Mouse (Mus musculus) hindbrain, embryonic 13.5 days (tissue): ENCODE measurements around the gene Gucy1b1. TPM values are rescaled to one million over a fixed set of nuclear protein-coding genes. Genes with fewer than 3 reads are reported as not detected.

Experiments
- ATAC-seq: fragments of 200-750 bp; cut with Nextera tagmentation; 2 replicates; pipeline ENCODE4 v1.8.0; 2017; ENCODE audit warnings: moderate TSS enrichment; ENCODE audit not compliant: low FRiP score
- H3K27ac ChIP-seq: fragments of 300-500 bp; sonication (generic); 2 replicates; pipeline ENCODE4 v1.5.1; 2015; ENCODE audit warnings: inconsistent platforms, mild to moderate bottlenecking, moderate library complexity
- H3K27me3 ChIP-seq: fragments of 300-500 bp; sonication (generic); 2 replicates; pipeline ENCODE4 v1.6.1; 2015; ENCODE audit warnings: mild to moderate bottlenecking, inconsistent platforms
- H3K36me3 ChIP-seq: fragments of 300-500 bp; sonication (generic); 2 replicates; pipeline ENCODE4 v1.6.1; 2015; ENCODE audit warnings: mild to moderate bottlenecking, inconsistent platforms
- H3K4me1 ChIP-seq: fragments of 300-500 bp; sonication (generic); replicated peaks from 2 replicates; pipeline ENCODE4 v1.6.1; 2015; ENCODE audit warnings: inconsistent platforms
- H3K4me2 ChIP-seq: fragments of 300-500 bp; sonication (generic); 2 replicates; pipeline ENCODE4 v1.6.1; 2015; ENCODE audit warnings: inconsistent platforms, mild to moderate bottlenecking, moderate library complexity
- H3K4me3 ChIP-seq: fragments of 300-500 bp; sonication (generic); 2 replicates; pipeline ENCODE4 v1.5.1; 2015; ENCODE audit warnings: mild to moderate bottlenecking, inconsistent platforms
- H3K9ac ChIP-seq: fragments of 300-500 bp; sonication (generic); 2 replicates; pipeline ENCODE4 v1.6.1; 2015; ENCODE audit warnings: mild to moderate bottlenecking, inconsistent platforms
- H3K9me3 ChIP-seq: fragments of 300-500 bp; sonication (generic); 2 replicates; pipeline ENCODE4 v1.6.1; 2016; ENCODE audit warnings: inconsistent platforms
- WGBS: fragments of 180-500 bp; shearing (Covaris S2); methylation state at CpG from one replicate; pipeline ENCODE4 v1.1.7; 2015; 5-methylcytosine and 5-hydroxymethylcytosine counted together
- polyA plus RNA-seq: library from polyadenylated mRNA; unstranded; fragments of >200 nt; fragmentation: Nextera tagmentation; extraction: Ambion mirVana; gene quantifications from 2 replicates; pipeline ENCODE4 v1.2.1, GENCODE M21; 2015

Gene Gucy1b1
- polyA plus RNA-seq, 1 experiment from 2014 or later = 34.8 TPM

DNA sequence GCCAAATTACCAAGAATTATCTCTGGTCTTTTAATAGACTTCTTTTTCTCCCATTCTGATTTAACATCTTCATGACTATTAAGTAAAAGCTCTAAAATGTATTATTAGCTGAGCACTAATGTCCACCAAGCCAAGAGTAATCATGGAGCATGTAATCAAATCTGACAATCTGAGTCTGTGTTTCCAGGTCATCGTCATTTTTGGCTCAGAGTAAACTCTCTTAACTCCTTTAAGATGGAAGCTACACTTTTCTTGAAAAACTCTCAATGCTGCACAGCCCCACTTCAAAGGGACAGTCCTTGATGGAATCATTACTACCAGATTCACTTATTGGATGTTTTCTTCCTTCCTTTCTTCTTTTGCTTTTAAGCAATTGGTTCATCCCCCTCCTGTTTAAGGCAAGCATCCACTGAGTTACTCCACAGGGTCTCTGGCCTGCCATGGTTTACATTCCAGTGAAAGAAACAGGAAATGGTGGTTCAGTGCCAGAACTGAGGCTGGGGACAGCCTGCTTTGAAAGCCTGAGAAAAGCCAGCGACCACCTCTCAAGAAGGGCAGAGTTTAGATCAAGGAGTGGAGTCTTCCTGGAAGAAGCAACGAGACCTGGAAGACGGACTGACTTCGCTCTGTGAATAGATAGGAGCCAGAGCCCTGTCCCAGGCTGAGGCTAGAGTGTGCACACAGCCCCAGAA, 20.1 kb downstream of the Gucy1b1 start:
- no peaks in the 10 kb centered on the region for H3K27me3 ChIP-seq
- H3K9me3 ChIP-seq = no peaks in the 10 kb centered on the region
- 70% methylated on average over 5 of the region's 5 CpGs for WGBS
- no peaks in the 10 kb centered on the region for H3K36me3 ChIP-seq
- H3K4me3 ChIP-seq = no peak overlapping the region
- H3K4me1 ChIP-seq = 0 out of 2 replicates have a peak, but pooled peaks cover 7% of the 10 kb centered on the region
- H3K9ac ChIP-seq = no peak overlapping the region
- no peak overlapping the region for H3K4me2 ChIP-seq
- no peak for ATAC-seq
- H3K27ac ChIP-seq = no peak overlapping the region

GRCm38 (mm10) chr3:82052029-82052428, 22.5 kb downstream of the Gucy1b1 start:
- 0 out of 2 replicates have a peak, but pooled peaks cover 7% of the 10 kb centered on the region for H3K4me1 ChIP-seq
- H3K4me3 ChIP-seq = no peak overlapping the region
- no peak overlapping the region for H3K9ac ChIP-seq
- H3K9me3 ChIP-seq = no peaks in the 10 kb centered on the region
- H3K4me2 ChIP-seq = no peak overlapping the region
- H3K27ac ChIP-seq = no peak overlapping the region
- no peaks in the 10 kb centered on the region for H3K36me3 ChIP-seq
- WGBS = 39% methylated on average over 2 of the region's 2 CpGs
- H3K27me3 ChIP-seq = no peaks in the 10 kb centered on the region
- ATAC-seq = no peak

DNA sequence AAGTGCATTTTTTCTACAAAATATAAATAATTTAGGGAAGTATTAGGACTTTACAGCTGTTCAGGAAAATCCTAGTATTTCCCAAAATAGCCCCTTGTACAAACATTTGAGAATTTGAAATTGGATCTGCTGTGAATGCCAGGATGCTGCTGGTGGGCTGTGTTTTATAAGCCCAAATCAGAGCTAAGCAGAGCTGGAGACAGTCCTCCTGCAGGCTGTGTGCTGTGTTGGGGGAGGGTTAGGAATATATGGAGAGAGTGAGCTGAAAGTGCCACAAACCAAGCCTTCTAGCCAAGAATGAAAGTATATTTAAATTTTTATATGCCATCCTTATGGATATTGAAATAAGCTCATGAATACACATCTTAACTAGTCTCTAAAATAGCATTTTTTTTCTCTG, 23.0 kb downstream of the Gucy1b1 start:
- Histone ChIP-seq H3K4me1 (0 out of 2 replicates have a peak, but pooled peaks cover 7% of the 10 kb centered on the region), H3K4me3 (no peak overlapping the region), H3K27me3 (no peaks in the 10 kb centered on the region), H3K36me3 (no peaks in the 10 kb centered on the region), H3K27ac (no peak overlapping the region), H3K9ac (no peak overlapping the region), H3K9me3 (no peaks in the 10 kb centered on the region), H3K4me2 (no peak overlapping the region)
- ATAC-seq = no peak

DNA sequence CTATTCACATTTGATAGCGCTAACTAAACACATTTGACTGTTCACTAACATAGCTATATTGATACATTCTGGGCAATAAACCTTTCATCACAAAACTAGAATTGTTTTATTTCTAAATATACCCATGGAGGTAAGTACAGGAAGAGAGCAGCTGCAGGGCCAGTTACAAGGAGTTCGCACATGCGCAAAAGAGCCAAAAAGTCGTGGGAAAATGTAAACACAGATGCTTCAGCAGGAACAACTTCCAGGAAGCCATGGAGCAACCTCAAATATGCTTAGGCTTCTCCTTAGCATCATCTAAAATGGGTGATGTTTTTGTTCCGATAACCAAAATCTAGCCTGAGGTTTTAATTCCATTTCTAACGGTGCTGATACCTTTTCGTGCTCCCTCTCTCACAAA, 25.8 kb downstream of the Gucy1b1 start:
- WGBS = 58% methylated on average over 7 of the region's 7 CpGs
- Histone ChIP-seq H3K9ac (no peak overlapping the region), H3K4me2 (peak overlapping the region; percentile 16; the same call in 1 of the 2 replicates), H3K4me1 (0 out of 2 replicates have a peak, but pooled peaks cover 7% of the 10 kb centered on the region), H3K27me3 (no peaks in the 10 kb centered on the region), H3K9me3 (no peaks in the 10 kb centered on the region), H3K36me3 (peaks cover 6% of the 10 kb centered on the region; the same call in 1 of the 2 replicates), H3K27ac (no peak overlapping the region), H3K4me3 (no peak overlapping the region)
- no peak for ATAC-seq

- no peaks in the 10 kb centered on the region for H3K27me3 ChIP-seq
- H3K4me2 ChIP-seq = no peak overlapping the region
- H3K27ac ChIP-seq = no peak overlapping the region
- H3K9me3 ChIP-seq = no peaks in the 10 kb centered on the region
- H3K4me1 ChIP-seq = 0 out of 2 replicates have a peak, but pooled peaks cover 7% of the 10 kb centered on the region
- H3K4me3 ChIP-seq = no peak overlapping the region
- peak; percentile 67 for ATAC-seq
- 61% methylated on average over 4 of the region's 4 CpGs for WGBS
- H3K9ac ChIP-seq = no peak overlapping the region
- peaks cover 6% of the 10 kb centered on the region; the same call in 1 of the 2 replicates for H3K36me3 ChIP-seq
Measured at GRCm38 (mm10) chr3:82048078-82048477, 26.4 kb downstream of the Gucy1b1 start.

DNA sequence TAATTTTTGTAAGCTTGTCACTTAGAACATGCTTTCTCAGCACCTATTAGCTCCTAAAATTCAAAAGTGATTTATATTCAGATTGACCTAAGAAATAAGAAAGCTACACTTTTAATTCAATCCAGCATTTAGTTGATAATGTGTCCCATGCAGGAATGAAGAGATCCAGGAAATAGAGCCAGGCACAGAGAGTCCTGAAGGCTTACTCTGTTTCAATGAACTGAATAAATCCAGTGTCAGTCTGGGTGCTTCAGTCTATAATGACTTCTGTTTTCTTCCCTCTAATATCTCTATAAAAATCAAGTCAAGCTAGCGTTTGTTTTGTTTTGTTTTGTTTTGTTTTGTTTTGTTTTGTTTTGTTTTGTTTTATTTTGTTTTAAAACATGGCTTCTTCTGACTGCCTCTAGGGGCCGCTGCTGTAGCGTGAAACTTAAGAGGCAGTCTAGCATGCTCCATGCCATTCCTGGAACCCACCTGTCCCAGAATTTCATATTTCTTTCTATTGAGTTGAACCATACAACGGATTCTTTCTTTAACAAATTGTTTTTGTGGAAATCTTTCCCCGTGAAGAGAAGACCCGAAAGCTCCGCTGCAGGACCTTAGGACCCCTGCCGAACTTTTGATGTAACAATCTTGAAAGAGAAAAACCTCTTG, 27.3 kb downstream of the Gucy1b1 start:
- peak; percentile 75 for ATAC-seq
- WGBS = 38% methylated on average over 8 of the region's 8 CpGs

DNA sequence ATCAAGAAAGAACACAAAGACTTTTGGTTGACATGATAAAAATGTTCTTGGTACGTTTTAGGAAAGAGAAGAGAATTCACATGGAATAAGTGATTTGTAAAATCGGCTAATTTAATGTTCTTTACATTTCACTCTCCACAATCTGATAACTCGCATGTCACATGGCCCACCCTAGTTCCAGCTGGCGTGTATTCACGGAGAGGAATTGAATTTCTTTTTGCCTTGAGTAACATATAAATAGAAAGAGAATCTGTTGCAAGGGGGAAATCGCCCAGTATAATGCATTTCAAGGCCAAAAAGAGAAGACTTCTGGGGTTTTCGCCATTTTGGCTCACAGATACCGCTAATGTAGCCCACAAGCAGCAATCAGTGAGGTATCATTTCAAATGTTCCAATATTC, 28.4 kb downstream of the Gucy1b1 start:
- peaks cover 6% of the 10 kb centered on the region; the same call in 1 of the 2 replicates for H3K36me3 ChIP-seq
- no peaks in the 10 kb centered on the region for H3K27me3 ChIP-seq
- no peak overlapping the region for H3K4me3 ChIP-seq
- no peak overlapping the region for H3K9ac ChIP-seq
- H3K4me2 ChIP-seq = no peak overlapping the region
- no peaks in the 10 kb centered on the region for H3K9me3 ChIP-seq
- no peak overlapping the region for H3K27ac ChIP-seq
- H3K4me1 ChIP-seq = no peaks in the 10 kb centered on the region
- 91% methylated on average over 8 of the region's 8 CpGs for WGBS
- no peak for ATAC-seq

More for the DNA sequence above, 27.3 kb downstream of the Gucy1b1 start:
- peaks cover 6% of the 10 kb centered on the region; the same call in 1 of the 2 replicates for H3K36me3 ChIP-seq
- H3K4me3 ChIP-seq = no peak overlapping the region
- no peak overlapping the region for H3K9ac ChIP-seq
- H3K27ac ChIP-seq = no peak overlapping the region
- no peaks in the 10 kb centered on the region for H3K9me3 ChIP-seq
- 0 out of 2 replicates have a peak, but pooled peaks cover 4% of the 10 kb centered on the region for H3K4me1 ChIP-seq
- no peaks in the 10 kb centered on the region for H3K27me3 ChIP-seq
- H3K4me2 ChIP-seq = no peak overlapping the region

GRCm38 (mm10) chr3:82044902-82045301, 29.6 kb downstream of the Gucy1b1 start:
- peaks cover 9% of the 10 kb centered on the region for H3K36me3 ChIP-seq
- no peak overlapping the region for H3K9ac ChIP-seq
- no peak overlapping the region for H3K27ac ChIP-seq
- H3K4me2 ChIP-seq = no peak overlapping the region
- no peak overlapping the region for H3K4me3 ChIP-seq
- H3K9me3 ChIP-seq = no peaks in the 10 kb centered on the region
- 88% methylated on average over 5 of the region's 5 CpGs for WGBS
- no peaks in the 10 kb centered on the region for H3K27me3 ChIP-seq
- no peak for ATAC-seq
- H3K4me1 ChIP-seq = no peaks in the 10 kb centered on the region

DNA sequence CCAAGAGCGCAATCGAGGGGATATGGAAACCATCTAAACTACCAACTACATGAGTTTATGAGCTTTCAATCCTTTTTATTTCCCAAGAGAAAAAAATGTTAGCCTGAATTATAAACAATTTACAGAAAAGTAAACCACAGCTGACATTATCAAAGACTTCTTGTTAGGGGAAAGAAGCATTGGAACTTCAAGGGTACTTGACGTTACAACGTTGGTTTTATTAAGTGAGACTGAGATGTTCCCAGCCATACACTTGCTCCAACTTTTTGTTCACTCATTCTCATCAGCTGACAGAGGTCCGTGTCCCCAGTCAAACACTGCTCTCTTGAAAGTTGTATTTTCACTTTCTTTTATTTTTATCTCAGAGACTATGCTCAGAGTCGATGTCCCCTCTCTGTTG, 30.8 kb downstream of the Gucy1b1 start:
- Histone ChIP-seq H3K4me2 (no peak overlapping the region), H3K36me3 (peaks cover 19% of the 10 kb centered on the region), H3K9me3 (no peaks in the 10 kb centered on the region), H3K4me1 (no peaks in the 10 kb centered on the region), H3K27me3 (no peaks in the 10 kb centered on the region), H3K9ac (no peak overlapping the region), H3K4me3 (no peak overlapping the region), H3K27ac (no peak overlapping the region)
- no peak for ATAC-seq
- WGBS = 86% methylated on average over 6 of the region's 6 CpGs

GRCm38 (mm10) chr3:82036262-82037044, 38.0 kb downstream of the Gucy1b1 start:
- no peak for ATAC-seq
- H3K36me3 ChIP-seq = peaks cover 41% of the 10 kb centered on the region
- H3K9ac ChIP-seq = no peak overlapping the region
- H3K4me3 ChIP-seq = no peak overlapping the region
- H3K4me2 ChIP-seq = no peak overlapping the region
- no peaks in the 10 kb centered on the region for H3K27me3 ChIP-seq
- H3K9me3 ChIP-seq = no peaks in the 10 kb centered on the region
- no peak overlapping the region for H3K27ac ChIP-seq
- H3K4me1 ChIP-seq = no peaks in the 10 kb centered on the region
- 95% methylated on average over 2 of the region's 2 CpGs for WGBS

GRCm38 (mm10) chr3:82030008-82030748, 44.3 kb downstream of the Gucy1b1 start:
- no peaks in the 10 kb centered on the region for H3K9me3 ChIP-seq
- no peak for ATAC-seq
- peaks cover 11% of the 10 kb centered on the region for H3K36me3 ChIP-seq
- H3K4me3 ChIP-seq = no peak overlapping the region
- WGBS = 84% methylated on average over 1 of the region's 1 CpGs
- no peak overlapping the region for H3K9ac ChIP-seq
- no peak overlapping the region for H3K27ac ChIP-seq
- H3K4me2 ChIP-seq = no peak overlapping the region
- H3K27me3 ChIP-seq = no peaks in the 10 kb centered on the region
- no peaks in the 10 kb centered on the region for H3K4me1 ChIP-seq

- H3K27ac ChIP-seq = no peak overlapping the region
- under 1% methylated on average over 3 of the region's 3 CpGs for WGBS
- no peak overlapping the region for H3K4me2 ChIP-seq
- ATAC-seq = peak; percentile 68
- H3K9ac ChIP-seq = no peak overlapping the region
- no peaks in the 10 kb centered on the region for H3K9me3 ChIP-seq
- H3K4me1 ChIP-seq = no peaks in the 10 kb centered on the region
- peaks cover 6% of the 10 kb centered on the region for H3K36me3 ChIP-seq
- no peaks in the 10 kb centered on the region for H3K27me3 ChIP-seq
- no peak overlapping the region for H3K4me3 ChIP-seq
Measured at GRCm38 (mm10) chr3:82029229-82029628, 45.3 kb downstream of the Gucy1b1 start.
